Comparison of ENCODE assay signal across 27 mouse cellular contexts in the genomic region with DNA sequence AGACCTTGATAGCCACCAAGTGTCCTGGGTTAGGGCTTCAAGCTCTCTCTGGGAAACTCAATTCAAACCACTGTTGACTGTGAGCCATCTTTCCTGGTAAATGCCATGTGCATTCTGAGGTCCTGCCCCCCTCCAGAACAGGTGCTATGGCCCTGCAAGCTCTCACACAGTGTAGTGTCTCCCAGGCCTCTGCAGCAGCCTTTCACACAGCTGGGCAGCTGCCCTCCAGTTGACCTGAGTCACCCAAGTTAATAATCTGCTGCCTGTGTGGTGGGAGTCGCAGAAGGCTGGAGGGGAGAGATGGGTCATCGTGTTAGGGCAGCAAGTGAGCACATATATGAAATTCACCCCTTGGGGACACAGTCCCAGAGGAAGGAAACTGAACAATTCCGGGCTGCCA. TPM values are rescaled to one million over a fixed set of nuclear protein-coding genes. Genes with fewer than 3 reads are reported as not detected.
"Had no signal": no experiment of that assay in that cellular context is flagged by ENCODE, and none has a peak within 500 bp of the region (broad histone marks: within the 10 kb centered on the region; RNA-seq: fewer than 3 reads in every experiment).

No protein-coding gene starts in this region.

- H3K4me3 ChIP-seq: layer of hippocampus, adult 2 months; limb, embryonic 10.5 days; limb, embryonic 13.5 days; liver, embryonic 12.5 days; liver, embryonic 15.5 days; lung, embryonic 15.5 days; megakaryocyte, embryonic 14.5 days; neural tube, embryonic 12.5 days; neural tube, embryonic 15.5 days had no signal

- H3K36me3 ChIP-seq: limb, embryonic 10.5 days; limb, embryonic 13.5 days; liver, embryonic 12.5 days; liver, embryonic 15.5 days; lung, embryonic 15.5 days; neural tube, embryonic 12.5 days; neural tube, embryonic 15.5 days had no signal

- H3K4me1 ChIP-seq: limb, embryonic 10.5 days; limb, embryonic 13.5 days; liver, embryonic 12.5 days; liver, embryonic 15.5 days; lung, embryonic 15.5 days; megakaryocyte, embryonic 14.5 days; neural tube, embryonic 15.5 days had no signal

- DNase-seq: layer of hippocampus, adult 9-11 months; liver; lung, adult 18-20 months; lung, postnatal 10 days; lung, postnatal 36 days; midbrain, embryonic 14.5 days; right cerebral cortex, adult 18-20 months; right cerebral cortex, postnatal 14 days; right cerebral cortex, postnatal 4 days; thymus, adult 2 months; thymus, postnatal 14 days; thymus, postnatal 4 days had no signal

- ATAC-seq: intestine, postnatal 0 days; liver, embryonic 12.5 days had no signal

- H3K9me3 ChIP-seq: limb, embryonic 10.5 days; liver, embryonic 12.5 days; liver, embryonic 15.5 days; lung, embryonic 15.5 days; megakaryocyte, embryonic 14.5 days; neural tube, embryonic 12.5 days; neural tube, embryonic 15.5 days had no signal

- H3K27ac ChIP-seq: layer of hippocampus, adult 2 months; limb, embryonic 10.5 days; limb, embryonic 13.5 days; liver, embryonic 12.5 days; liver, embryonic 15.5 days; lung, embryonic 15.5 days; neural tube, embryonic 12.5 days; neural tube, embryonic 15.5 days; stomach, postnatal 0 days had no signal

- H3K9ac ChIP-seq: limb, embryonic 13.5 days; liver, embryonic 12.5 days; liver, embryonic 15.5 days; lung, embryonic 15.5 days; neural tube, embryonic 12.5 days; neural tube, embryonic 15.5 days had no signal

- H3K4me2 ChIP-seq: limb, embryonic 13.5 days; liver, embryonic 12.5 days; liver, embryonic 15.5 days; lung, embryonic 15.5 days; midbrain, embryonic 11.5 days; neural tube, embryonic 12.5 days; neural tube, embryonic 15.5 days had no signal

RNA-seq across cellular contexts. Expression of gene Sox1, which starts 14.9 kb away (rescaled TPM):
- polyA plus RNA-seq: intestine, embryonic 14.5 days; intestine, postnatal 0 days; large intestine, adult 2 months; limb, embryonic 10.5 days; limb, embryonic 13.5 days; liver, embryonic 12.5 days; liver, embryonic 15.5 days; lung, embryonic 15.5 days; stomach, embryonic 14.5 days; stomach, postnatal 0 days; thymus, adult 2 months had no signal
